Mouse (Mus musculus): ENCODE data around the gene Cntln. TPM values are rescaled to one million over a fixed set of nuclear protein-coding genes. Genes with fewer than 3 reads are reported as not detected.

Gene Cntln
- 11.2 and 13.1 TPM in 2 replicates for polyA plus RNA-seq (2016; fragmentation: Nextera tagmentation; extraction: Ambion mirVana)

DNA sequence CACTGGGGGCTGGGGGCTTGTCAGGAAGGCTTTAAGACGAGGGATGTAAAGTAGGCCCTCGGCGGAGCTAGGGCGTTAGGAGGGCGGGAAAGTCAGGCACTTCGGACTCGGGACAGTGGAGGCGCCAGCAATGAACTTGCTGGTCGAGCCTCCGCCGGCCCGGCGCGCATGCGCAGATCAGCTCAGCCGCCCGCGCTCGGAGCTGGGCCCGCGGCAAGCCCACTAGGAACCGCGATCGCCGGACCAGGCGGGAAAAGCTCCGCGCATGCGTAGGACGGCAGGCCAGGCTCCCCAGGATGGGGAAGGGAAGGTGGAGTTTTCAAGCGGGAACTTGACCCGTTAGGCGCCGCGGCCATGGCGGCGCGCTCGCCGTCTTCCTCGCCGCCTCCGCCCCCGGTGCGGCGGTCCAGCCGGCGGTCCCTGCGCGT lies at the start of gene Cntln:
Gene Cntln, plus strand, starts transcription at position 199 of the 428 bp plus-strand sequence.
- no peaks in the 10 kb centered on the region for H3K36me3 ChIP-seq
- no peaks in the 10 kb centered on the region for H3K27me3 ChIP-seq
- H3K4me3 ChIP-seq: peak within 1 kb of the TSS; percentile 80
- no peaks in the 10 kb centered on the region for H3K9me3 ChIP-seq (replicated peaks)
- peaks cover 4% of the 10 kb centered on the region; the same call in 1 of the 2 replicates for H3K4me1 ChIP-seq
- H3K9ac ChIP-seq: peak within 1 kb of the TSS; percentile 92
- H3K4me2 ChIP-seq (replicated peaks): peak within 1 kb of the TSS; percentile 82
- peak; percentile 96 for ATAC-seq (ENCODE audit: low FRiP score)
- under 1% methylated on average over 47 of the region's 50 CpGs for WGBS
- H3K27ac ChIP-seq: peak within 1 kb of the TSS; percentile 91

GRCm38 (mm10) chr4:84836979-84837378 lies 47.1 kb upstream of the Cntln start:
- Histone ChIP-seq H3K9me3 (replicated peaks) (no peaks in the 10 kb centered on the region), H3K36me3 (no peaks in the 10 kb centered on the region), H3K4me3 (no peak overlapping the region), H3K4me2 (replicated peaks) (no peak overlapping the region), H3K27ac (no peak overlapping the region), H3K4me1 (no peaks in the 10 kb centered on the region), H3K9ac (no peak overlapping the region), H3K27me3 (no peaks in the 10 kb centered on the region)
- no peak for ATAC-seq (ENCODE audit: low FRiP score)
- WGBS: 52% methylated on average over 5 of the region's 5 CpGs

DNA sequence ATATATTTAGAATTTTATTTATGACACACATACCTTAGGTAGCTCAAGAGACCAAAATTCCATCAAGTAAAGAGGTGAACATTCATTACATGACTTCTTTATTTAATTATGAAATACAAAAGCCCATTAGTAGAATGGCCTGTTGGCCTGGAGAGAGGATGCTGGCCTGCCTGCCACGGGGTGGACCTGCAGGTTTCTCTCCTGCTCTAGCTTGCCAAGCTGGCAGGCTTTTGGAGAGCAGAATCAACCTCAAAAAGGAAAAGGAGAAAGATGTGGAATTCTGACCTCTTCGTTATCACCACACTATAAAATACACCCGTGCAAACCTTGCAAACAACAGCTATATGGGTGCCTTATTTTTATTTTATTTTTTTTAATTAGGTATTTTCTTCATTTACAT lies 45.6 kb upstream of the Cntln start:
- WGBS: 79% methylated on average over 3 of the region's 3 CpGs
- Histone ChIP-seq H3K4me3 (no peak overlapping the region), H3K9ac (no peak overlapping the region), H3K9me3 (replicated peaks) (no peaks in the 10 kb centered on the region), H3K4me2 (replicated peaks) (no peak overlapping the region), H3K36me3 (no peaks in the 10 kb centered on the region), H3K4me1 (no peaks in the 10 kb centered on the region), H3K27me3 (no peaks in the 10 kb centered on the region), H3K27ac (no peak overlapping the region)
- no peak for ATAC-seq (ENCODE audit: low FRiP score)

DNA sequence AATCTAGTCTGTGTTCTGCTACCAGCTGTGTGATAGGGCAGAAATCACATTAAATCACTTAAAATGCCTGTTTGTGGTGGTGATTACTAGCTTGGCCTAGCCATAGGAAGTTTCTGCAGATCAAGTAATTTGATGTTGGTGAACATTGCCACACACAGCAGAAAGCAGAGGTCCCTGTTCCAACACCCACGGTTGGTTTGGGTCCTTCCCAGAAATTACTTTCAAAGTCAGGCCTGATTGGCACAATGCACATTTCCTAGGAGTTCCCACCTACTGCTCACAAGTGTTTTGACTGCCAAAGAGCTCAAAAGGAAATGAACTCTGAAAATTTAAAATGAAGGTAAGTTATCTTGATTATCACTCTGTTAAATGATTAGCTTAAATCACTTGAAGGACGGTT lies 44.6 kb upstream of the Cntln start:
- Histone ChIP-seq H3K4me3 (no peak overlapping the region), H3K36me3 (no peaks in the 10 kb centered on the region), H3K27me3 (no peaks in the 10 kb centered on the region), H3K4me2 (replicated peaks) (no peak overlapping the region), H3K9me3 (replicated peaks) (no peaks in the 10 kb centered on the region), H3K4me1 (no peaks in the 10 kb centered on the region), H3K27ac (no peak overlapping the region), H3K9ac (no peak overlapping the region)
- 89% methylated on average over 2 of the region's 2 CpGs for WGBS
- no peak for ATAC-seq (ENCODE audit: low FRiP score)

DNA sequence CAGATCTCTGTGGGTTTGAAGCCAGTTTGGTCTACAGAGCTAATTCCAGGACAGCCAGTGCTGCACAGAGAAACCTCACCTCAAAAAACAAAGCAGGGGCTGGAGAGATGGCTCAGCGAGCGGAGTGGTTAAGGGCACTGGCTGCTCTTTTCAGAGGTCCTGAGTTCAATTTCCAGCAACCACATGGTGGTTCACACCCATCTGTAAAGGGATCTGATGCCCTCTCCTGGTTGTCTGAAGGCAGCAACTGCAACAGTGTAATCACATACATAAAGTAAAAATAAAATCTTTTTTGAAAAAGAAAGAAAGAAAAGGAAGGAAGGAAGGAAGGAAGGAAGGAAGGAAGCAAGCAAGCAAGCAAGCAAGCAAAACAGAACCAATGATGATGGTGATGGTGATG lies 26.5 kb upstream of the Cntln start:
- H3K9me3 ChIP-seq (replicated peaks): no peaks in the 10 kb centered on the region
- WGBS: 81% methylated on average over 2 of the region's 2 CpGs
- no peak for ATAC-seq (ENCODE audit: low FRiP score)

GRCm38 (mm10) chr4:84876347-84876746 lies 7.8 kb upstream of the Cntln start:
- Histone ChIP-seq H3K27me3 (no peaks in the 10 kb centered on the region), H3K4me1 (no peaks in the 10 kb centered on the region), H3K4me2 (replicated peaks) (no peak overlapping the region), H3K27ac (no peak overlapping the region), H3K36me3 (no peaks in the 10 kb centered on the region), H3K4me3 (no peak overlapping the region), H3K9me3 (replicated peaks) (no peaks in the 10 kb centered on the region), H3K9ac (no peak overlapping the region)
- no peak for ATAC-seq (ENCODE audit: low FRiP score)
- 61% methylated on average over 3 of the region's 3 CpGs for whole genome bisulfite sequencing

More for the DNA sequence above, 26.5 kb upstream of the Cntln start:
- Histone ChIP-seq H3K27ac (no peak overlapping the region), H3K27me3 (no peaks in the 10 kb centered on the region), H3K4me3 (no peak overlapping the region), H3K4me2 (replicated peaks) (no peak overlapping the region), H3K4me1 (peaks cover 3% of the 10 kb centered on the region; the same call in 1 of the 2 replicates), H3K9ac (no peak overlapping the region), H3K36me3 (no peaks in the 10 kb centered on the region)

DNA sequence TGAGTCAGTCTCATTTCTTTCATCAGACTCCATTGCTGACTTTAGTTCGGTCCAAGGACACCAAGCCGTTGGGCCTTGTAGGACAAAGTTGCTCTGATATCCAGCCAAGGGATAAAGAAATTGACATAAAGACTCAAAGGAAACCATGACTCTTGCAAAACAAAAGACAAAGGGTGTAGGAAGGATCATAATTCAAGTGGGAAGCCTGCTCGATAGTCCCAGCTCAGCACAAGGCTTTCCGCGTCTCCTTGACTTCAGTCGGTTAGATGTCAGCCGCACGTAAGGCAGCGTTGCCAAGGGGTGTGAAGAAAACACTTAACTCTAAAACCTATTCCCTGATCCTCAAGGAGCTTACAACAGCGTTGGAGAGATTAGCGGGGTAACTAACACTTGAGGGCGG lies 463 bp upstream of the Cntln start:
- H3K27ac ChIP-seq: peak overlapping the region; percentile 91
- peak overlapping the region; percentile 82 for H3K4me2 ChIP-seq (replicated peaks)
- H3K4me3 ChIP-seq: peak overlapping the region; percentile 80
- no peaks in the 10 kb centered on the region for H3K9me3 ChIP-seq (replicated peaks)
- peak overlapping the region; percentile 92; the same call in 1 of the 2 replicates for H3K9ac ChIP-seq
- H3K36me3 ChIP-seq: no peaks in the 10 kb centered on the region
- 72% methylated on average over 12 of the region's 12 CpGs for WGBS
- peak; percentile 17 for ATAC-seq (ENCODE audit: low FRiP score)
- H3K4me1 ChIP-seq: peaks cover 4% of the 10 kb centered on the region; the same call in 1 of the 2 replicates
- no peaks in the 10 kb centered on the region for H3K27me3 ChIP-seq

DNA sequence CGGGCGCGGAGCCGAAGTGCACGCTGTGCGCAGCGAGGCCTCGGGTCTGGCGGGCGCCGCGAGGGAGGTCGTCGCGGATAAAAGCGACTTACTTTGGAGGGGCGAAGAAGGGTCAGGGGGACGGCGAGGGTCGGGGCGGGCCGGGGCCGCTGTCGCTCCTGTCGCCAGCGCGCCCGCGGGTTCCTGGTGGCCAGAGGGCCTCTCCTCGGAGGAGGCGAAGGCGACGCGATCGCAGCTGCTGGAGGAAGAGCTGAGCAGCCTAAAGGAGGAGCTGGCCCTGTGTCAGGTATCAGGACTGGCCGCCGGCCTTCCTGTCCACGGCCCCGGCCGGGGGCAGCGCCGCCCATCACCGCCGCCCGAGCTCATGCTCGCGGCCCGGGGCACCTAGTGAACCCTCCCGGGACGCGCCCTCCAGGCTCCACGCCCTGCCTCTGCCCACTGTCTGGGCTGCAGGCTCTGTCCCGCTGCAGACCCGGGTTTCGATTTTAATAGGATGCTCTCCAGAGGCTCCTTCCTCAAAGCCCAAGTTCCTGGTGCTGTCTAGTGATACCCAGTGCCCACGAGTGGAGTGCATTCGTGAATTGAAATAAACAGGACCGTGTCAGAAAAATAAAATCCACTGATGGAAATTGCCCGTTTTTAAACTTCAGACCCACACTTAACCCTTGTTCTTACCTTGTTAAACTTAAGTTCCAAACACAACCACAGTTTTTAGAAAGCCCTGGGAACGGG lies 596 bp downstream of the Cntln start:
- Histone ChIP-seq H3K9me3 (replicated peaks) (no peaks in the 10 kb centered on the region), H3K36me3 (no peaks in the 10 kb centered on the region), H3K4me2 (replicated peaks) (peak overlapping the region; percentile 82), H3K9ac (peak overlapping the region; percentile 92), H3K27me3 (no peaks in the 10 kb centered on the region), H3K4me1 (peaks cover 4% of the 10 kb centered on the region; the same call in 1 of the 2 replicates), H3K27ac (peak overlapping the region; percentile 91), H3K4me3 (peak overlapping the region; percentile 80)
- WGBS: 3% methylated on average over 57 of the region's 60 CpGs
- ATAC-seq (ENCODE audit: low FRiP score): peak; percentile 88

DNA sequence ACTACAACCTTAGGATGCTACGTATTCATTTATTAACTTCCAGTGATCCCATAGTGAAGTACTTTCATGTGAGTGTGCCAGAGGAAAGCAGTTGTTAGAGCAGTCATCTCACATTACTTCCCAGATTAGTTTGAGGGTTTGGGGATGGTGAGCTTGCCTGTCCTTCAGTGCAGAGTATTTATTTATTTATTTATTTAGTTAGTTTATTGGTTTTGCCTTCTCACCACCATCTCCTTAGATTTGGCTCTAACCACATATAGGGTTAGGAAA lies 1.1 kb downstream of the Cntln start:
- 61% methylated on average over 1 of the region's 1 CpGs for WGBS
- Histone ChIP-seq H3K9me3 (replicated peaks) (no peaks in the 10 kb centered on the region), H3K36me3 (no peaks in the 10 kb centered on the region)

GRCm38 (mm10) chr4:84918393-84918792 lies 34.3 kb downstream of the Cntln start:
- 86% methylated on average over 1 of the region's 1 CpGs for WGBS
- Histone ChIP-seq H3K36me3 (no peaks in the 10 kb centered on the region), H3K27me3 (no peaks in the 10 kb centered on the region), H3K4me3 (no peak overlapping the region), H3K27ac (no peak overlapping the region), H3K9me3 (replicated peaks) (no peaks in the 10 kb centered on the region), H3K9ac (no peak overlapping the region), H3K4me1 (no peaks in the 10 kb centered on the region), H3K4me2 (replicated peaks) (no peak overlapping the region)
- ATAC-seq (ENCODE audit: low FRiP score): no peak

More for the DNA sequence above, 1.1 kb downstream of the Cntln start:
- Histone ChIP-seq H3K4me3 (peak overlapping the region; percentile 80), H3K27me3 (no peaks in the 10 kb centered on the region), H3K4me2 (replicated peaks) (peak overlapping the region; percentile 82), H3K4me1 (peaks cover 4% of the 10 kb centered on the region; the same call in 1 of the 2 replicates), H3K27ac (no peak overlapping the region), H3K9ac (peak overlapping the region; percentile 92; the same call in 1 of the 2 replicates)
- ATAC-seq (ENCODE audit: low FRiP score): no peak

DNA sequence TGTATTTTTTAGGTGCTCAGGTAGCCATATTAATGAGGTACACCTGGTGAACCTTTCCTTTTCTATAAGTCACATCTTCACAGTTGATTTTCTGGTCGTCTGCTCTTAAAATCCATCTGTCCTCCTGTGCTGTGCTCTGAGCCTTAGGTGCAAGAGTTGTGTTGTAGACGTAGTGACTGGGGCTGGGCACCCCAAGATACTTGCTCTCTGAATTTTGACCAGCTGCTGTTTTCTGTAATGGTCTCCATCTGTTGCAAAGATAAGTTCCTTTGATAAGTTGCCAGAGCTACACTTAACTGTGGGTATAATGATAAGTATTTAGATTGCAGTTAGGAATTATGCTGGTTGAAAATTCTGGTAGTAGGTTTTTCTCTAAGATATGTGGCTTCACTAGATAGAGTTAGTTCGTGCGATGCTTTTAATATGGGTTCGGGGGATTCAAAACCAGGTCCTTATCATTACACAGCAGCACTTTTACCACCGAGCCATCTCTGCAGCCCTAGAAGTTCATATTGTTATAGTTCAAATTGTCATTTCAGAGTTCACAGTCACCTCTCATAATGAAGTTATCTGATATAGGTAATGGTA lies 50.3 kb downstream of the Cntln start:
- no peak for ATAC-seq (ENCODE audit: low FRiP score)
- WGBS: 89% methylated on average over 6 of the region's 6 CpGs
- peaks cover 5% of the 10 kb centered on the region; the same call in 1 of the 2 replicates for H3K36me3 ChIP-seq
- H3K4me1 ChIP-seq: no peaks in the 10 kb centered on the region
- no peak overlapping the region for H3K9ac ChIP-seq
- H3K27me3 ChIP-seq: no peaks in the 10 kb centered on the region
- H3K4me2 ChIP-seq (replicated peaks): no peak overlapping the region
- H3K27ac ChIP-seq: no peak overlapping the region
- no peak overlapping the region for H3K4me3 ChIP-seq
- H3K9me3 ChIP-seq (replicated peaks): peaks cover 5% of the 10 kb centered on the region; the same call in 1 of the 2 replicates

DNA sequence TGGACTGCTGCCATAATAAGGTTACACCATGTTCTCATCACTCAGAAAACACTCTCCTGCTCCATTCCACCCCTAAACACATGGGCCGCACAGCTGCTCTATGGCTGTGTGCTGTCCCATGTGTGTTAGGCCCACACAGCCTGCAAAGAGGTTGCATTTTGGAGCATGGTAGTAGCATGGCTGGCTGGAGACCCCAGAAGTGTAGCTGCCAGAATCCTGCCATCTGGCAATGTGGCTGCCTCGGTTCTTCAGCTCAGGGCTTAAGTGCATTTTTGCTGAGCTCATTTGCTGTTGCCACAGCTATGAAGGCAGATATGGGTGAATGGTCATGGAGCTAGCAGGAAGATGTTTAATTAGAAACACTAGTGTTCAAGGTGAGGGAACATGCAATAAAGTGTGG lies 58.0 kb downstream of the Cntln start:
- Histone ChIP-seq H3K9ac (no peak overlapping the region), H3K4me2 (replicated peaks) (no peak overlapping the region), H3K36me3 (no peaks in the 10 kb centered on the region), H3K4me1 (peaks cover 4% of the 10 kb centered on the region; the same call in 1 of the 2 replicates), H3K27ac (no peak overlapping the region), H3K27me3 (no peaks in the 10 kb centered on the region), H3K4me3 (no peak overlapping the region), H3K9me3 (replicated peaks) (no peaks in the 10 kb centered on the region)
- 63% methylated on average over 2 of the region's 2 CpGs for WGBS
- ATAC-seq (ENCODE audit: low FRiP score): peak; percentile 46; the same call in 1 of the 2 replicates
